Mouse (Mus musculus): ENCODE results near the gene Entpd5.

GRCm38 (mm10) chr12:84399663-84400062, 9.2 kb downstream of the Entpd5 start:
- TF ChIP-seq CTCF (IDR thresholded peaks at IDR 0.05; ENCODE audit: extremely low read depth, insufficient read depth, insufficient read length, insufficient replicate concordance) = no peak
- TF ChIP-seq POLR2A (IDR thresholded peaks at IDR 0.05; ENCODE audit: low read depth, low read length) = no peak
